Mouse (Mus musculus): ENCODE results near the gene Epha8. TPM values are rescaled to one million over a fixed set of nuclear protein-coding genes. Genes with fewer than 3 reads are reported as not detected.

The Epha8 gene
- polyA plus RNA-seq, 1 experiment from 2014 or later: 1.4 TPM

DNA sequence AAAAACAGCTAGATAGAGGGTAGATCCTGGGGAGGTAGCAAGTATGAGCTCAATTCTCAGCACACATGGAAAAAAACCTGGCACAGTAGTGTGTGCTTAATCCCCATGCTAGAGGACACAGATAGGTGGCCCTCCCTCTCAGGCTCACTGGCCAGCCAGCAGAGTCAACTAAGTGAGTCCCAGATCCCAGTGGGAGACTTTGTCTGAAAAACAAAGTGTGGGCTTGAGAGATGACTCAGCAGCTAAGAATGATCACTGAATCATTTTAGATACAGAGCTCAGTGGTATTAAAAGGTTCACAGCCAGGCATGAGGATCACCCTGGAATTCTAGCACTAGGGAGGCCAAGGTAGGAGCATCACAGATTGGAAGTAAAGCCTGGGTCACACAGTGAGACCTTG, 48.8 kb downstream of the Epha8 start:
- Histone ChIP-seq H3K27me3 (replicated peaks; ENCODE audit: control insufficient read depth, insufficient read depth, low read length) (peaks cover 64% of the 10 kb centered on the region), H3K4me2 (ENCODE audit: low read depth, low read length) (no peak overlapping the region), H3K4me1 (ENCODE audit: control insufficient read depth, insufficient read depth, low read length) (no peaks in the 10 kb centered on the region), H3K4me3 (ENCODE audit: low read depth, low read length) (no peak overlapping the region), H3K36me3 (ENCODE audit: control insufficient read depth, insufficient read depth, low read length) (no peaks in the 10 kb centered on the region), H3K27ac (replicated peaks; ENCODE audit: low read depth, low read length) (no peak overlapping the region), H3K9me3 (ENCODE audit: control insufficient read depth, low read length) (no peaks in the 10 kb centered on the region), H3K9ac (ENCODE audit: low read depth, low read length) (no peak overlapping the region)
- DNase-seq (ENCODE audit: low spot score) (no peak), ATAC-seq (ENCODE audit: low read depth) (no peak)

DNA sequence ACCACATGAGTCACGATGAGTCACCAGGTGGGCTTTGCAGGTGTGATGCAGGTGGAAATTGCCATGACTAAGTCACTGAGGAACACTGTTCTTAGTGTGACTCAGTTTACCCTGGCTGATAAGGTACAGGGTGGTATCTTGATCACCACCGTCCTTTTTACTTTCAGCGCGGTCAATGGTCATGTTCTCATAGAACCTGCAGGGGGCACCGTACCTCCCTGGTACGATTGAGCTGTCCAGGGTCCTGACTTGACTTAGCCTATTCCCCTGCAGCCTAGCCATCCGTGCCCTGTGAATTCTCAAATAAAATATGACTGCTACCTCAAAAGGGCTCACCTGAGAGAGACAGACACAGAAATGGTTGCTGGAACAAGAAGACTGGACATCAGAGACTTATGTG, 49.6 kb downstream of the Epha8 start:
- ATAC-seq (ENCODE audit: low read depth) (no peak), DNase-seq (ENCODE audit: low spot score) (peak; percentile 88)
- peaks cover 56% of the 10 kb centered on the region for H3K27me3 ChIP-seq (replicated peaks; ENCODE audit: control insufficient read depth, insufficient read depth, low read length)
- 11% methylated on average over 7 of the region's 7 CpGs for WGBS
- no peaks in the 10 kb centered on the region for H3K9me3 ChIP-seq (ENCODE audit: control insufficient read depth, low read length)
- H3K27ac ChIP-seq (replicated peaks; ENCODE audit: low read depth, low read length): no peak overlapping the region
- H3K4me1 ChIP-seq (ENCODE audit: control insufficient read depth, insufficient read depth, low read length): no peaks in the 10 kb centered on the region
- H3K4me2 ChIP-seq (ENCODE audit: low read depth, low read length): no peak overlapping the region
- H3K9ac ChIP-seq (ENCODE audit: low read depth, low read length): no peak overlapping the region
- H3K36me3 ChIP-seq (ENCODE audit: control insufficient read depth, insufficient read depth, low read length): no peaks in the 10 kb centered on the region
- H3K4me3 ChIP-seq (ENCODE audit: low read depth, low read length): no peak overlapping the region

- Histone ChIP-seq H3K27me3 (replicated peaks; ENCODE audit: control insufficient read depth, insufficient read depth, low read length) (peaks cover 37% of the 10 kb centered on the region), H3K4me3 (ENCODE audit: low read depth, low read length) (no peak overlapping the region), H3K4me2 (ENCODE audit: low read depth, low read length) (no peak overlapping the region), H3K27ac (replicated peaks; ENCODE audit: low read depth, low read length) (no peak overlapping the region), H3K9me3 (ENCODE audit: control insufficient read depth, low read length) (no peaks in the 10 kb centered on the region), H3K4me1 (ENCODE audit: control insufficient read depth, insufficient read depth, low read length) (no peaks in the 10 kb centered on the region), H3K36me3 (ENCODE audit: control insufficient read depth, insufficient read depth, low read length) (no peaks in the 10 kb centered on the region), H3K9ac (ENCODE audit: low read depth, low read length) (no peak overlapping the region)
- DNase-seq (ENCODE audit: low spot score) (no peak), ATAC-seq (ENCODE audit: low read depth) (peak; percentile 18; the same call in 1 of the 2 replicates)
- 2% methylated on average over 18 of the region's 23 CpGs for WGBS
Measured at GRCm38 (mm10) chr4:136904767-136905539, 51.7 kb downstream of the Epha8 start.

GRCm38 (mm10) chr4:136899154-136899553, 57.5 kb downstream of the Epha8 start:
- Histone ChIP-seq H3K4me1 (ENCODE audit: control insufficient read depth, insufficient read depth, low read length) (no peaks in the 10 kb centered on the region), H3K27ac (replicated peaks; ENCODE audit: low read depth, low read length) (no peak overlapping the region), H3K9ac (ENCODE audit: low read depth, low read length) (no peak overlapping the region), H3K36me3 (ENCODE audit: control insufficient read depth, insufficient read depth, low read length) (no peaks in the 10 kb centered on the region), H3K27me3 (replicated peaks; ENCODE audit: control insufficient read depth, insufficient read depth, low read length) (peaks cover 33% of the 10 kb centered on the region), H3K4me3 (ENCODE audit: low read depth, low read length) (no peak overlapping the region), H3K4me2 (ENCODE audit: low read depth, low read length) (no peak overlapping the region), H3K9me3 (ENCODE audit: control insufficient read depth, low read length) (no peaks in the 10 kb centered on the region)
- ATAC-seq (ENCODE audit: low read depth) (no peak), DNase-seq (ENCODE audit: low spot score) (no peak)
- WGBS: 65% methylated on average over 7 of the region's 7 CpGs

GRCm38 (mm10) chr4:136898637-136899036, 58.0 kb downstream of the Epha8 start, which contains the start of gene C1qa:
C1qa (minus strand) TSS chr4:136898803.
- DNase-seq (ENCODE audit: low spot score) (no peak), ATAC-seq (ENCODE audit: low read depth) (no peak)
- no peaks in the 10 kb centered on the region for H3K36me3 ChIP-seq (ENCODE audit: control insufficient read depth, insufficient read depth, low read length)
- no peak within 1 kb of the TSS for H3K4me2 ChIP-seq (ENCODE audit: low read depth, low read length)
- no peaks in the 10 kb centered on the region for H3K9me3 ChIP-seq (ENCODE audit: control insufficient read depth, low read length)
- H3K4me3 ChIP-seq (ENCODE audit: low read depth, low read length): no peak within 1 kb of the TSS
- H3K27ac ChIP-seq (replicated peaks; ENCODE audit: low read depth, low read length): no peak within 1 kb of the TSS
- no peaks in the 10 kb centered on the region for H3K4me1 ChIP-seq (ENCODE audit: control insufficient read depth, insufficient read depth, low read length)
- 76% methylated on average over 9 of the region's 9 CpGs for WGBS
- H3K9ac ChIP-seq (ENCODE audit: low read depth, low read length): no peak within 1 kb of the TSS
- peaks cover 31% of the 10 kb centered on the region for H3K27me3 ChIP-seq (replicated peaks; ENCODE audit: control insufficient read depth, insufficient read depth, low read length)

- H3K4me1 ChIP-seq (ENCODE audit: control insufficient read depth, insufficient read depth, low read length): no peaks in the 10 kb centered on the region
- no peak for ATAC-seq (ENCODE audit: low read depth)
- no peak overlapping the region for H3K4me3 ChIP-seq (ENCODE audit: low read depth, low read length)
- no peaks in the 10 kb centered on the region for H3K36me3 ChIP-seq (ENCODE audit: control insufficient read depth, insufficient read depth, low read length)
- no peak for DNase-seq (ENCODE audit: low spot score)
- H3K27ac ChIP-seq (replicated peaks; ENCODE audit: low read depth, low read length): no peak overlapping the region
- peaks cover 31% of the 10 kb centered on the region for H3K27me3 ChIP-seq (replicated peaks; ENCODE audit: control insufficient read depth, insufficient read depth, low read length)
- no peak overlapping the region for H3K9ac ChIP-seq (ENCODE audit: low read depth, low read length)
- H3K4me2 ChIP-seq (ENCODE audit: low read depth, low read length): no peak overlapping the region
- 60% methylated on average over 9 of the region's 9 CpGs for WGBS
- no peaks in the 10 kb centered on the region for H3K9me3 ChIP-seq (ENCODE audit: control insufficient read depth, low read length)
Measured at GRCm38 (mm10) chr4:136898084-136898598, 58.5 kb downstream of the Epha8 start.

DNA sequence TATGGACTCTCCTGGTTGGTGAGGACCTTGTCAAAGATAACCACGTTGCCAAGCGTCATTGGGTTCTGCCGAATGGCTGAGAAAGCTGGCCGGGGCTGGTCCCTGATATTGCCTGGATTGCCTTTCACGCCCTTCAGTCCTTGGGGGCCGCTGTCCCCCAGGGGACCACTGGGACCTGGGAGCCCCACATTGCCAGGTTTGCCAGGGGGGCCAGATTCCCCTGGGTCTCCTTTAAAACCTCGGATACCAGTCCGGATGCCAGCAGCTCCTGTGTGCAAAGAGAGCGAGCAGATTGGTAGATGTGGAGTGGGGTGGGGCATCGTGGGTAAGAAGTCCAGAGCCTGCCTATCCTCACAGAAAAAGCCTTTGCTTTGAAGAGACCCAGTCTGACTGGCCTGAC, 60.2 kb downstream of the Epha8 start:
- H3K36me3 ChIP-seq (ENCODE audit: control insufficient read depth, insufficient read depth, low read length): no peaks in the 10 kb centered on the region
- no peak overlapping the region for H3K4me3 ChIP-seq (ENCODE audit: low read depth, low read length)
- H3K4me1 ChIP-seq (ENCODE audit: control insufficient read depth, insufficient read depth, low read length): no peaks in the 10 kb centered on the region
- DNase-seq (ENCODE audit: low spot score): no peak
- no peak overlapping the region for H3K9ac ChIP-seq (ENCODE audit: low read depth, low read length)
- H3K9me3 ChIP-seq (ENCODE audit: control insufficient read depth, low read length): no peaks in the 10 kb centered on the region
- no peak overlapping the region for H3K27ac ChIP-seq (replicated peaks; ENCODE audit: low read depth, low read length)
- H3K27me3 ChIP-seq (replicated peaks; ENCODE audit: control insufficient read depth, insufficient read depth, low read length): peaks cover 31% of the 10 kb centered on the region
- WGBS: 29% methylated on average over 10 of the region's 10 CpGs
- ATAC-seq (ENCODE audit: low read depth): no peak
- no peak overlapping the region for H3K4me2 ChIP-seq (ENCODE audit: low read depth, low read length)

DNA sequence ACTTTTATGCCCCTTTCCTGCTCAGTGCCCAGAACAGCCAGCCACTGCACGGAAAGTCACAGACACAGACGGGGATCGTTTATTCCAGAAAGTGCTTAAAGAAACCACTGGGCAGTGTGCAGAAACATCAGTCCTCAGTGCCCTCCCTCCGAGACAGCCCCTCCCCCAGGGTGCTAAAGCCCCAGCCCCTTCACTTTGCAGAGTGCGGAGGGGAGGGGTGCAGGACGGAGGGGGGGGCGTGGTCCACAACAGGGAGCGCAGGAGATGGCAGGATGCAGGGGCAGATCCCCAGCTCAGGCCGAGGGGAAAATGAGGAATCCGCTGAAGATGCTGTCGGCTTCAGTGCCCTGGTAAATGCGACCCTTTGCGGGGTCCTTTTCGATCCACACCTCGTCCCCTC, 60.8 kb downstream of the Epha8 start:
- no peak for DNase-seq (ENCODE audit: low spot score)
- 4% methylated on average over 14 of the region's 15 CpGs for WGBS
- Histone ChIP-seq H3K4me1 (ENCODE audit: control insufficient read depth, insufficient read depth, low read length) (no peaks in the 10 kb centered on the region), H3K9me3 (ENCODE audit: control insufficient read depth, low read length) (no peaks in the 10 kb centered on the region), H3K27me3 (replicated peaks; ENCODE audit: control insufficient read depth, insufficient read depth, low read length) (peaks cover 31% of the 10 kb centered on the region), H3K27ac (replicated peaks; ENCODE audit: low read depth, low read length) (no peak overlapping the region), H3K4me3 (ENCODE audit: low read depth, low read length) (no peak overlapping the region), H3K4me2 (ENCODE audit: low read depth, low read length) (0 out of 2 replicates have a peak overlapping the region, but pooled peaks have one; percentile 15), H3K36me3 (ENCODE audit: control insufficient read depth, insufficient read depth, low read length) (no peaks in the 10 kb centered on the region), H3K9ac (ENCODE audit: low read depth, low read length) (no peak overlapping the region)
- no peak for ATAC-seq (ENCODE audit: low read depth)

- Histone ChIP-seq H3K4me3 (ENCODE audit: low read depth, low read length) (no peak overlapping the region), H3K4me2 (ENCODE audit: low read depth, low read length) (no peak overlapping the region), H3K27me3 (replicated peaks; ENCODE audit: control insufficient read depth, insufficient read depth, low read length) (peaks cover 31% of the 10 kb centered on the region), H3K4me1 (ENCODE audit: control insufficient read depth, insufficient read depth, low read length) (no peaks in the 10 kb centered on the region), H3K9ac (ENCODE audit: low read depth, low read length) (no peak overlapping the region), H3K36me3 (ENCODE audit: control insufficient read depth, insufficient read depth, low read length) (no peaks in the 10 kb centered on the region), H3K9me3 (ENCODE audit: control insufficient read depth, low read length) (no peaks in the 10 kb centered on the region), H3K27ac (replicated peaks; ENCODE audit: low read depth, low read length) (no peak overlapping the region)
- 68% methylated on average over 4 of the region's 4 CpGs for WGBS
- ATAC-seq (ENCODE audit: low read depth) (no peak), DNase-seq (ENCODE audit: low spot score) (no peak)
Measured at GRCm38 (mm10) chr4:136894821-136895220, 61.8 kb downstream of the Epha8 start.

Measured in embryonic facial prominence, embryonic 14.5 days (tissue).